Mouse (Mus musculus): ENCODE measurements at regions not wholly inside any gene's neighbourhood (a gene's known extent, or its start where the extent isn't known, plus 50 kb on each side); places are given as distances from the start of the nearest gene placed in this dataset.

- no peak for TF ChIP-seq CTCF (IDR thresholded peaks at IDR 0.05; ENCODE audit: extremely low read depth, insufficient read length, insufficient replicate concordance, low read depth, low read length)
- no peak for TF ChIP-seq POLR2A (IDR thresholded peaks at IDR 0.05; ENCODE audit: low read depth, low read length)
These were observed 360.5 kb upstream of the Vstm2b start for GRCm38 (mm10) chr7:40537621-40538020.

All from small intestine, adult 2 months (tissue).